Mouse (Mus musculus) myocyte (in vitro differentiated cells): ENCODE results near the gene Gm11127. TPM values are rescaled to one million over a fixed set of nuclear protein-coding genes. Genes with fewer than 3 reads are reported as not detected.
"Not testable (repeated sequence)": the region's sequence is repeated elsewhere in the genome, so short reads cannot be mapped to it uniquely, and the experiment has no call there.

Experiments
- H3K27me3 ChIP-seq: one replicate; pipeline ENCODE4 v1.6.1; 2011; ENCODE audit not compliant: control insufficient read depth, insufficient read depth, insufficient read length
- H3K36me3 ChIP-seq: one replicate; pipeline ENCODE4 v1.6.1; 2011; ENCODE audit not compliant: control insufficient read depth, insufficient read depth
- H3K4me2 ChIP-seq: one replicate; pipeline ENCODE4 v1.6.1; 2011; ENCODE audit warnings: low read depth, control low read depth
- H3K4me3 ChIP-seq: one replicate; pipeline ENCODE4 v1.5.1; 2011; ENCODE audit warnings: mild to moderate bottlenecking, control low read depth, moderate library complexity
- H3K79me2 ChIP-seq: one replicate; pipeline ENCODE4 v1.6.1; 2011; ENCODE audit not compliant: control insufficient read depth, insufficient read depth
- H3ac ChIP-seq: one replicate; pipeline ENCODE4 v1.6.1; 2011; ENCODE audit not compliant: control insufficient read depth, insufficient read length
- CEBPB ChIP-seq: IDR thresholded peaks from 2 replicates; pipeline ENCODE4 v1.6.1; 2011; ENCODE audit warnings: mild to moderate bottlenecking, moderate library complexity; ENCODE audit not compliant: poor library complexity, insufficient read depth, severe bottlenecking
- E2F4 ChIP-seq: IDR thresholded peaks from one replicate; pipeline ENCODE4 v1.6.1; 2011; ENCODE audit warnings: mild to moderate bottlenecking, control low read depth, moderate library complexity; ENCODE audit not compliant: insufficient read depth
- MAX ChIP-seq: IDR thresholded peaks from one replicate; pipeline ENCODE4 v1.6.1; 2011; ENCODE audit warnings: low read depth, mild to moderate bottlenecking, control low read depth
- MYOD1 ChIP-seq, 3 experiments: IDR thresholded peaks; one replicate each; pipeline ENCODE4 v1.6.1; 2011; ENCODE audit warnings: control low read depth in 2 of 3, low read depth in 2 of 3, mild to moderate bottlenecking in 2 of 3, moderate library complexity in 1 of 3; ENCODE audit not compliant: insufficient read length in 2 of 3, control insufficient read depth in 1 of 3
- MYOG ChIP-seq, 3 experiments: IDR thresholded peaks; one replicate each; pipeline ENCODE4 v1.6.1; 2011; ENCODE audit warnings: control low read depth in 2 of 3, low read depth in 2 of 3, mild to moderate bottlenecking in 2 of 3; ENCODE audit not compliant: insufficient read length in 2 of 3, control insufficient read depth in 1 of 3, insufficient read depth in 1 of 3
- POLR2A ChIP-seq: IDR thresholded peaks from one replicate; pipeline ENCODE4 v1.6.1; 2011; ENCODE audit warnings: low read depth, mild to moderate bottlenecking, control low read depth, moderate library complexity; ENCODE audit not compliant: insufficient read length
- POLR2AphosphoS2 ChIP-seq: IDR thresholded peaks from one replicate; pipeline ENCODE4 v1.6.1; 2011; ENCODE audit warnings: low read depth, control low read depth; ENCODE audit not compliant: insufficient read length
- REST ChIP-seq: IDR thresholded peaks from one replicate; pipeline ENCODE4 v1.6.1; 2011; ENCODE audit warnings: mild to moderate bottlenecking, control low read depth, moderate library complexity; ENCODE audit not compliant: insufficient read depth, insufficient read length
- SRF ChIP-seq: IDR thresholded peaks from one replicate; pipeline ENCODE4 v1.6.1; 2011; ENCODE audit warnings: low read depth; ENCODE audit not compliant: control insufficient read depth, insufficient read length
- TCF12 ChIP-seq: IDR thresholded peaks from one replicate; pipeline ENCODE4 v1.6.1; 2011; ENCODE audit warnings: mild to moderate bottlenecking, control low read depth; ENCODE audit not compliant: poor library complexity, insufficient read depth, severe bottlenecking
- TCF3 ChIP-seq: IDR thresholded peaks from one replicate; pipeline ENCODE4 v1.6.1; 2011; ENCODE audit warnings: low read depth, control low read depth; ENCODE audit not compliant: insufficient read length
- USF1 ChIP-seq: IDR thresholded peaks from one replicate; pipeline ENCODE4 v1.6.1; 2011; ENCODE audit warnings: low read depth, mild to moderate bottlenecking, control low read depth, moderate library complexity
- polyA plus RNA-seq: library from polyadenylated mRNA; unstranded; fragments of >200 nt; fragmentation: generic; extraction: Trizol; gene quantifications from one replicate; pipeline ENCODE4 v1.2.1, GENCODE M21; 2012; ENCODE audit warnings: missing spikeins

The Gm11127 gene
- polyA plus RNA-seq, 1 experiment, result 0.23 TPM

DNA sequence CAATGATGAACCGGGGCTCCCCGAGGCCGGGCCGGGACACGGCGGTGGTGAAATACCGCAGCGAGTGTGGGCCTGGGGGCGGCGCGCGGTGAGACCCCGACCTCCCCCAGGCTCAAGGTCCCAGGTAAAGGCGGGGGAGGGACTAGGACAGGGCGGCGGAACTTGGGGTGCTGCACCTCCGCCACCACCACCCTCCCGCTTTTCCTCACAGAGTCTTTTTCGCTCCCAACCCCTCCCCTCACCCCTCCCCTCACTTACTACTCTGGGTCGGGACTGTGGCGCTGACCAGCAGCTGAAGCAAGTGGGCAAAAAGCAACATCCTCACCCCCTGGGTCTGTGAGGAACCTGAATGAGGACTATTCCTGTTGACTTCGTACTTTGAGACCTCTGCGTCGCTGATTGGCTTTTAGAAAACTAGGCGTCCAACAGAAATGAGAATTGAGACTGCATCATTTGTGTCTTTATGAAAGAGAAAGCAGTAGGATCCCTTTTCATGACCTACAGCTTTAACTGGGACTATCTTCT is 25.8 kb downstream of the Gm11127 start, which contains the start of gene H2-T23:
TSS of gene H2-T23 (minus strand) at position 505 of the 525 bp plus-strand sequence.
- H3K79me2 ChIP-seq, result peaks cover 25% of the 10 kb centered on the region
- peak within 1 kb of the TSS; percentile 73 for H3K4me2 ChIP-seq
- H3K36me3 ChIP-seq, H3K27me3 ChIP-seq: not testable (repeated sequence)
- peak within 1 kb of the TSS; percentile 20 for H3ac ChIP-seq
- H3K4me3 ChIP-seq, result peak within 1 kb of the TSS; percentile 39
- peak; percentile 67 for TF ChIP-seq REST

DNA sequence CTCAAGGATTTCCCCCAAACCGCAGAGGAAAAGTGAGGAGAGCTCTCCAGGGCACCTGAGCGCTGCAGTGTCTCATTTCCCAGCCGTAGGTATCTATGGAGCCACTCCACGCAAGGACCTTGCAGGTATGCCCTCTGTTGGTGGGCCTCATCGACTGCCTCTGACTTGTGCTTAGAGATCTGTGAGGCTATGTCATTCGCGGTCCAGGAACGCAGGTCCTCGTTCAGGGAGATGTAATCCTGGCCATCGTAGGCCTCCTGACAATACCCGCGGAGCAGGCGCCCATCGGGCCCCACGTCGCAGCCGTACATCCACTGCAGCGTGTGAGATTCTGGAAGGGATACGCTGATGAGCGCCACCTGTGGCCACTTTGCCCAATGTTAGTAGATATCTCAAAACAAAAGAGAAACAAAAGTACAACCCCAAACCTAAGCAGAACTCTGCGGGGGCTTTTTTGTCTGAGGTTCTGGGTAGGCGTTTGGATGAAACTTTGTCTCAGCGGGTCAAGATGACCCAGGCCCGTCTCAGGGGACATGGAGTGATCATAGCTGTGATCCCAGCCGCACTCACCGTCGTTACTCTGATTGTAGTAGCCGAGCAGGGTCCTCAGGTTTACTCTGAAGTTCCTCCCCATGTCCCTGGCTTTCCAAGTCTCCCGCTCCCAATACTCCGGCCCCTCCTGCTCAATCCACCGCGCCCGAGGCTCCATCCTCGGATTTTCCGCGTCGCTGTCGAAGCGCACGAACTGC is 26.4 kb downstream of the Gm11127 start:
- not testable (repeated sequence) for H3K27me3 ChIP-seq, H3K36me3 ChIP-seq
- H3K4me2 ChIP-seq, result peak overlapping the region; percentile 73
- peaks cover 25% of the 10 kb centered on the region for H3K79me2 ChIP-seq
- H3ac ChIP-seq, result peak overlapping the region; percentile 20
- peak overlapping the region; percentile 39 for H3K4me3 ChIP-seq

DNA sequence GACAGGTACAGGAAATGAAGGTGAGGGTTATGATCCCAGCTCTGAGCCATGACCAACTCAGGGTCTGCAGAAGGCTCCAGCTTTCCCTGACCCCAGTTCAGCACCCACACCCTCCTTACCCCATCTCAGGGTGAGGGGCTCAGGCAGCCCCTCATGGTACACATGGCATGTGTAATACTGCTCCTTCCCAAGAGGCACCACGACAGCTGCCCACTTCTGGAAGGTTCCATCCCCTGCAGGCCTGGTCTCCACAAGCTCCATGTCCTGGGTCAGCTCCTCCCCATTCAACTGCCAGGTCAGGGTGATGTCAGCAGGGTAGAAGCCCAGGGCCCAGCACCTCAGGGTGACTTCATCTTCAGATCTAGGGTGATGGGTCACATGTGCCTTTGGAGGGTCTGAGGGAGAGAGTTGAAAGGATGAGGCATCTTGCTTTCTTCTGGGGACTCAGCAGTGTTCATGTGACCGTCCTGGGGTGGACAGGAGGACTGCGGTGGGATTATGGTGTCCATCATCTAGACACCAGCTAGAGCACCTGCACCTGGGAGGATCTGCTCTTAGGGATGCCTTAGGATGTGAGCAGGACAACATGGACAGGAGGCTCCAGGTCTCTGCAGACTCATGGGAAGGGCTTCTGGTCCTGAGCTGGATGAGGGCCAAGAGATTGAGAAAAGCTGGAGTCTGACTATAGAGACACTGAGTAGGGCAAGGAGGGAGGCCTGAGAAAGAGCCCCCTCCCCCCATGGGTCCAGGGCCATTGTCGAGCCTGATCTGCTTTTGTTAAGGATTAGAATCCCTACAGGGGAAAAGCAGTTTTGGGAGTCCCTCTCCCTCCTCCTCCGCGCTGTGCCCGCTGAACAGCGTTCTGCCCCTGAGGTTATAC is 27.2 kb downstream of the Gm11127 start:
- H3K36me3 ChIP-seq, H3K27me3 ChIP-seq, H3ac ChIP-seq: not testable (repeated sequence)
- Histone ChIP-seq H3K4me2 (peak overlapping the region; percentile 73), H3K4me3 (peak overlapping the region; percentile 39), H3K79me2 (peaks cover 25% of the 10 kb centered on the region)

DNA sequence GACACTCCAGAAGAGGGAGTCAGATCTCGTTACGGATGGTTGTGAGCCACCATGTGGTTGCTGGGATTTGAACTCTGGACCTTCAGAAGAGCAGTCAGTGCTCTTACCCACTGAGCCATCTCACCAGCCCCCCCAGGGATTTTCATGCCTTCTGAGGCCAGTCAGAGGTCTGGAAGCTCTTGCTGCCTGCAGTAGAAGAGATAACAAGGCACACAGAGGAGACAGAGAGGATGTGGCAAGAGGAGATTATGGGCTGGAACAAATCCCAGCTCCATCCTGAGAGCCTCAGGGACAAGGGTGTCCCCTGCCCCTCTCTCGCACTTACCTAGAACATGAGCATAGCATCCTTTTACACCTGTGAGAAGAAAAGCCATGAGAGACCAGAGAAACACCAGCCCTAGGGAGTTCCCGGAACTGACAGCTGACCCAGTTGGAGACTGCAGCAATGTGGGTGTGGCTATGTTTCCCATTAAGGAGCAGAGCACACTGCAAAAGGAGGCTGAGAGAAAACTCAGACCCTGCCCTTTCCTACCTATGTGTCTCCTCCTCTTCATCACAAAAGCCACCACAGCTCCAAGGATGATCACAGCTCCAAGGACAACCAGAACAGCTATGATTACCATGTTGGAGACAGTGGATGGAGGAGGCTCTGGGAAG is 28.0 kb downstream of the Gm11127 start:
- Histone ChIP-seq H3K79me2 (peaks cover 32% of the 10 kb centered on the region), H3K4me2 (peak overlapping the region; percentile 19)
- not testable (repeated sequence) for H3K36me3 ChIP-seq, H3K4me3 ChIP-seq, H3K27me3 ChIP-seq, H3ac ChIP-seq

DNA sequence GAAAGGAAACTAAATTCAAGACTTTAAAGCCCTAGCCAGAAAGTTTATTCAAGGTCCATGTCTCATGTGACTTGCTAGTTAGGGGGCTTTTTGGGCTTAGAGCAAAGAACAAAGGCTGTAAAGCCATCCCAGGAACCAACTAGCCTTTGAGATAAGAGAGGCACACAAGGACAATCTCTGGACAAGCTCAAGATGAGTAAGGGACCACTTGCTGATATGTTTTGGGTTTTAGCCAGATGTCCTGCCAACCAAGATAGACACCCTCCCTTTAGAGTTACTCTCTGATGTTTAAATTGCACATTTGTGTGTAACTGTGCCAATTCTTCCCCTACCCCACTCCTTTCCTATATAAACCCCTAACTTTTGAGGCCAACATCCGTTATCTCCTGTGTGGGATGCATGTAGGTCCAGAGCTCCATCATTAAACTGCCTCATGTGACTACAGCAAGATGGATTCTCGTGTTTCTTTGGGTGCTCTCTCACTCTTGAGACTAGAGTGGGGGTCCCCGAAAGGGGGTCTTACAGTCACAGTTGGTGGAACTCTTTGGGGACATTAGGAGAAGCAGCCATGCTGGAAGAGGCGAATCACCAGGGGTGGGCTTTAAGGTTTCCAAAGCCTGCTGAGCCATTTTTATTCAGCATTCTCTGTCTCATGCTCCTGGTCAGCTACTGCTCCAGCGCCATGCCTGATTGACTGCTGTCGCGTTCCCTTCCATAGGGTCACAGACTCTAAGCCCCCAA is 29.1 kb downstream of the Gm11127 start:
- H3K79me2 ChIP-seq, result peaks cover 35% of the 10 kb centered on the region
- H3K36me3 ChIP-seq, result no peaks in the 10 kb centered on the region
- H3K27me3 ChIP-seq, result no peaks in the 10 kb centered on the region
- no peak overlapping the region for H3K4me2 ChIP-seq
- no peak overlapping the region for H3ac ChIP-seq
- TF ChIP-seq TCF3 (no peak), MYOD1 (IDR thresholded peaks at IDR 0.05; ENCODE audit: control insufficient read depth in 1 of 3, insufficient read length in 2 of 3, low read depth in 2 of 3) (no peak), MAX (no peak), POLR2A (no peak), USF1 (no peak), E2F4 (no peak), MYOG (IDR thresholded peaks at IDR 0.05; ENCODE audit: control insufficient read depth in 1 of 3, insufficient read depth in 1 of 3, insufficient read length in 2 of 3, low read depth in 2 of 3) (no peak), POLR2AphosphoS2 (no peak), REST (no peak), TCF12 (no peak), SRF (no peak), CEBPB (no peak)
- H3K4me3 ChIP-seq, result no peak overlapping the region
